Mouse (Mus musculus) intestine, embryonic 14.5 days (tissue): ENCODE results near the gene Eef2k. TPM values are rescaled to one million over a fixed set of nuclear protein-coding genes. Genes with fewer than 3 reads are reported as not detected.

Experiments
- ATAC-seq: fragments of 200-750 bp; cut with Nextera tagmentation; replicated peaks from 2 replicates; pipeline ENCODE4 v1.8.0; 2017; ENCODE audit warnings: low read depth, moderate number of reproducible peaks, moderate TSS enrichment, moderate library complexity; ENCODE audit not compliant: low FRiP score, low TSS enrichment
- DNase-seq: peaks from one replicate; pipeline ENCODE4 v3.0.0-alpha.2; 2018; ENCODE audit warnings: low spot score
- H3K27ac ChIP-seq: fragments of 300-500 bp; sonication (generic); 2 replicates; pipeline ENCODE4 v1.5.1; 2014; ENCODE audit warnings: low read depth, mild to moderate bottlenecking, control low read depth
- H3K27me3 ChIP-seq: fragments of 300-500 bp; sonication (generic); replicated peaks from 2 replicates; pipeline ENCODE4 v1.6.1; 2014; ENCODE audit warnings: low read length, control low read depth; ENCODE audit not compliant: control insufficient read depth, insufficient read depth
- H3K36me3 ChIP-seq: fragments of 300-500 bp; sonication (generic); 2 replicates; pipeline ENCODE4 v1.6.1; 2014; ENCODE audit warnings: low read length, control low read depth; ENCODE audit not compliant: control insufficient read depth, insufficient read depth
- H3K4me1 ChIP-seq: fragments of 300-500 bp; sonication (generic); replicated peaks from 2 replicates; pipeline ENCODE4 v1.6.1; 2014; ENCODE audit warnings: low read length, control low read depth, mixed read lengths; ENCODE audit not compliant: control insufficient read depth, insufficient read depth
- H3K4me2 ChIP-seq: fragments of 300-500 bp; sonication (generic); 2 replicates; pipeline ENCODE4 v1.6.1; 2014; ENCODE audit warnings: low read length
- H3K4me3 ChIP-seq: fragments of 300-500 bp; sonication (generic); 2 replicates; pipeline ENCODE4 v1.5.1; 2014; ENCODE audit warnings: low read depth, low read length, control low read depth, mixed read lengths
- H3K9ac ChIP-seq: fragments of 300-500 bp; sonication (generic); 2 replicates; pipeline ENCODE4 v1.6.1; 2014; ENCODE audit warnings: mild to moderate bottlenecking, low read length
- H3K9me3 ChIP-seq: fragments of 300-500 bp; sonication (generic); 2 replicates; pipeline ENCODE4 v1.6.1; 2016; ENCODE audit warnings: low read length, control low read depth; ENCODE audit not compliant: control insufficient read depth
- WGBS: fragments of 180-500 bp; shearing (Covaris S2); extraction: QIAGEN DNeasy Blood & Tissue Kit; methylation state at CpG from one replicate; pipeline ENCODE4 v1.1.7; 2014; 5-methylcytosine and 5-hydroxymethylcytosine counted together
- polyA plus RNA-seq: library from polyadenylated mRNA; unstranded; fragments of >200 nt; fragmentation: Nextera tagmentation; extraction: Ambion mirVana; gene quantifications from 2 replicates; pipeline ENCODE4 v1.2.1, GENCODE M21; 2014

Gene Eef2k
- 16.3 and 18.8 TPM in 2 replicates for polyA plus RNA-seq

DNA sequence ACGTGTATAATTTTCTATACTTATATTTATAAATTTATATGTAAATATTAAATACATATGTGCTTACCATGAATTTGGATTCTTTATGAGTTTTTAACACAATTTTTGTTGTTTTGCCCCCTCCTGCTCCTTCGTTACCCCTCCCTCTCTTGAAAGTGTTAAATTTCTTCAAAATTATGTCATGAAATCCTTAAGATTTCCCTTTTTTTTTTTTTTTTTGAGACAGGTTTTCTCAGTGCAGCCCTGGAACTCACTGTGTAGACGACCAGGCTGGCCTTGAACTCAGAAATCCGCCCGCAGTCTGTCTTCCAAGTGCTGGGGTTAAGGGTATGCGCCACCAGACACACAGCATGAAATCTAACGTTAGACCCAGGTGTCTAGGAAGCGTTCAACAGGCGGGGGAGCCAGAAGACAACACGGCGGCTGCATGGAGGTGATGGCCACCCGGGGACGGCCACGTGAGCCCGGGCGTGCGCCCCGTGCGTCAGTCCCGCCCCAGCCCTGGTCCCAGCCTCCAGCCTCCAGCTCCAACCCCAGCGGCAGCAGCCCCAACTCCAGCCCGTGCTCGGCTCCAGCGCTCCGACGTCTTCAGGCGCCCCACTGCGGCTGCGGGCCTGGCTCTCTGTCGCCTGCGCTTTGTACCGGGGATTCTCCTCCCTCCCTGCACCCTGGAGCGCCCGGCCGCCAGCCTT lies at the start of gene Eef2k:
Gene Eef2k (plus strand): TSS at position 487 of the 692 bp plus-strand sequence.
- H3K4me1 ChIP-seq: peaks cover 11% of the 10 kb centered on the region; the same call in 1 of the 2 replicates
- peak within 1 kb of the TSS; percentile 83 for H3K9ac ChIP-seq
- H3K27ac ChIP-seq: peak within 1 kb of the TSS; percentile 94
- H3K4me3 ChIP-seq: peak within 1 kb of the TSS; percentile 72
- 3% methylated on average over 35 of the region's 35 CpGs for WGBS
- no peaks in the 10 kb centered on the region for H3K27me3 ChIP-seq
- peaks cover 2% of the 10 kb centered on the region; the same call in 1 of the 2 replicates for H3K36me3 ChIP-seq
- ATAC-seq: peak; percentile 96
- DNase-seq: peak; percentile 96
- H3K9me3 ChIP-seq: no peaks in the 10 kb centered on the region
- peak within 1 kb of the TSS; percentile 71 for H3K4me2 ChIP-seq

DNA sequence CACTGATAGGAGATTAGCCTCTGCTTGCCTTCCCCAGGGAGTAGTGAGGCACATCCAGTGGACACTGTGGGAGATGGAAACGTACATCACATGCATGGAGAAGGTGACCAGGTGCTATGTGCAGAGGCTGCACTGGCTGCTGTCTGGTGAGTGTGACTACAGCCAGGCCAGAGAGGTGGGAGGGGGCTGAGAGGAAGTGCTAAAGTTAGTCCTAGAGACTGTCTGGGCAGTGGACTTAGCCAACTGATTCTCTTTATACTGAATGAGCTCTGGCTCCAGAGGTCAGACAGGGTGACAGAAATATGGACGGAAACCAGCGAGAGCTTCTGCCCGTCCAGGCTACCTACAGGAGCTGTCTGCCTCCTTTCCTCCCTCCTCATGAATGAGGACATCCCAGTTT lies 47.1 kb upstream of the Eef2k start:
- Histone ChIP-seq H3K27me3 (no peaks in the 10 kb centered on the region), H3K4me3 (no peak overlapping the region), H3K9me3 (no peaks in the 10 kb centered on the region), H3K27ac (no peak overlapping the region), H3K4me1 (no peaks in the 10 kb centered on the region), H3K4me2 (no peak overlapping the region), H3K9ac (no peak overlapping the region), H3K36me3 (no peaks in the 10 kb centered on the region)
- DNase-seq (no peak), ATAC-seq (no peak)
- WGBS: 64% methylated on average over 4 of the region's 4 CpGs

DNA sequence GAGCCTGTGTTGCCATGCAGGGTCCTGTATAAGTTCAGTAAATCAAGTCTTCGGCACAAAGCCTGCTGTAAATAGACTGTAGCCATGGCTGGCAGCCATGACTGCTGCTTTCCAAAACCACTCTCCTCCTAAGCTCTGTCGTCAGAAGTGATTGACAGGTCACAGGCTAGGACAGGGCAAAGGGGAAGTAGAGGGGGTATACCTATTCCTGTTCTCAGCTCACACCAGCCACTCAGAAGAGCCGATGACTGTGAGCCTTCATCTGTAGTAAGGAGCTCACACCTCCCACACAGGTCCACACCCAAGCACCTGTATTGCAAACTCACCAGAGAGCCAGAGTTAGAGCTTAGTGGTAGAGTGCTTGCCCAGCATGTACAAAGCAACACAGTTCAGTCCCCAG lies 46.3 kb upstream of the Eef2k start:
- Histone ChIP-seq H3K9ac (no peak overlapping the region), H3K4me2 (no peak overlapping the region), H3K36me3 (no peaks in the 10 kb centered on the region), H3K27me3 (no peaks in the 10 kb centered on the region), H3K9me3 (no peaks in the 10 kb centered on the region), H3K27ac (no peak overlapping the region), H3K4me1 (no peaks in the 10 kb centered on the region), H3K4me3 (no peak overlapping the region)
- no peak for ATAC-seq
- WGBS: 69% methylated on average over 3 of the region's 3 CpGs
- DNase-seq: no peak

DNA sequence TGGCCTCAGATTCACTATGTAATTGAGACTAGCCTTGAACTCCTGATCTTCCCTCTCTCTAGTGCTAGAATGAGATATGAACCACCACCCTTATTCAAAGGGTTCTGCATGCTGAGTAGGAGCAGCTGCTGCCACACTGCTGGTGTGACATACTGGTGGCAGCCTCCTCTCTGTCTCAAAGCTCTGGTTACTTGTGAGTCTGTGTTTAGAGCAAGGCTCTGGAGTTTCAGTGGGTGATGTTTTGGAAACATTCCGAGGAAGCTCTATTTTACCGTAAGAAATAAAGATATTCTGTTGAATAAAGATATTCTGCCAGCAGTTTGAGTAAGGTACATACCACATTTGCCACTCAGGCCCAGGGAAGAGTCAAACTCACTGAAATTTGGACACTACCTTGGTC lies 39.4 kb upstream of the Eef2k start:
- 98% methylated on average over 2 of the region's 2 CpGs for WGBS
- ATAC-seq (no peak), DNase-seq (no peak)

DNA sequence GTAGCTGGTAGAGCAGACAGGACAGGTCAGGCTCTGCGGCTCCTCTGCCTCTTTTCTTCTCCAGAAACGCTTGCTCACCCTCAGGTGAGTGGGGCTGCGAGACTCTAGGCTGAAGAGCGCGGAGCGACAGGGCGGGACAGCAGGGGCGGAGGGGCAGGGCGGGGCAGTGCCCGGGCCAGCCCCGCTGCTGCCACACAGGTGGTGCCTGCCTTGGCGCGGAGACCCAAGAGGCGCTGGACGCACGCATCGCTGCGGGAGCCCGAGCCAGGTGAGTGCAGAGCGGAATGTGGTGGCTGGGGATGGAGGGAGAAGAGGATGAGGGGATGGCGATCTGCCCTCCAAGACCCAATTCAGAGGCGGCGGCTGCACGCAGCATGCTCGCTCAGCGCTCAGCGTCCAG lies 32.9 kb upstream of the Eef2k start:
- H3K9ac ChIP-seq: no peak overlapping the region
- no peak for DNase-seq
- no peak overlapping the region for H3K27ac ChIP-seq
- peak overlapping the region; percentile 20; the same call in 1 of the 2 replicates for H3K4me3 ChIP-seq
- H3K36me3 ChIP-seq: no peaks in the 10 kb centered on the region
- ATAC-seq: peak; percentile 42; the same call in 1 of the 2 replicates
- WGBS: 4% methylated on average over 26 of the region's 27 CpGs
- 0 out of 2 replicates have a peak, but pooled peaks cover 5% of the 10 kb centered on the region for H3K27me3 ChIP-seq
- no peaks in the 10 kb centered on the region for H3K9me3 ChIP-seq
- peak overlapping the region; percentile 46 for H3K4me2 ChIP-seq
- no peaks in the 10 kb centered on the region for H3K4me1 ChIP-seq

More for the DNA sequence above, 39.4 kb upstream of the Eef2k start:
- Histone ChIP-seq H3K4me1 (no peaks in the 10 kb centered on the region), H3K9ac (no peak overlapping the region), H3K4me3 (no peak overlapping the region), H3K36me3 (no peaks in the 10 kb centered on the region), H3K27ac (no peak overlapping the region), H3K27me3 (no peaks in the 10 kb centered on the region), H3K9me3 (no peaks in the 10 kb centered on the region), H3K4me2 (no peak overlapping the region)

DNA sequence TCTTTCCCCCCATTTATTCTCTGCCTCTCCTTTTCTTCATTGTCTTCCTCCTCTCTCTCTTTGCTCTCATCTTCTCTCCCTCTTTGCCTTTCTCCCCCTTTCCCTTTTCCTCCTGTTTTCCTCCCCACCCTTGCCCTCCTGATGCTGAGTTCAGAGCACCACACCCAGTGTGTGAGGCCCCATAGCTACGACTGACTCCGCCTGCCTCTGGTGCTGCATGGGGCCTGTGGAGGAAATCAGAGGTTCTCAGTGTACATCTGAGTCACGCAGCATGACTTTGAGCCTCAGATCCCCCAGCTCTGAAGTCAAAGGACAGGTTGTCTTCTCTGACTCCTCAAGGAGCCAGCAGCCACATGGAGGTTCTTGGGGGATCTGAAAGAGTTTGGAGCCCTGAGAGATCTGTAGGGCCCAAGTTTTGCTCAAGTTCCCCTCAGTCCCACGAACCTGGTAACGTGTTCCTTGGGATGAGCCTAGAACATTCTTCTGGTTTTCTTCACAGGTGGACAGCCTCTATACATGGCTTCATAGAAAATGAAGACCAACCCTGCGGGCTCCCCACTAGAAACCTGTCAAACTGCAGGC lies 30.7 kb upstream of the Eef2k start, which contains the start of gene Gm5737:
Gene Gm5737 (plus strand): TSS at position 532 of the 582 bp plus-strand sequence.
- Histone ChIP-seq H3K36me3 (no peaks in the 10 kb centered on the region), H3K27me3 (0 out of 2 replicates have a peak, but pooled peaks cover 5% of the 10 kb centered on the region), H3K4me3 (no peak within 1 kb of the TSS), H3K9me3 (no peaks in the 10 kb centered on the region), H3K9ac (no peak within 1 kb of the TSS), H3K4me2 (no peak within 1 kb of the TSS), H3K4me1 (no peaks in the 10 kb centered on the region), H3K27ac (no peak within 1 kb of the TSS; the same call in 1 of the 2 replicates)
- no peak for DNase-seq
- no peak for ATAC-seq
- 78% methylated on average over 6 of the region's 6 CpGs for WGBS

DNA sequence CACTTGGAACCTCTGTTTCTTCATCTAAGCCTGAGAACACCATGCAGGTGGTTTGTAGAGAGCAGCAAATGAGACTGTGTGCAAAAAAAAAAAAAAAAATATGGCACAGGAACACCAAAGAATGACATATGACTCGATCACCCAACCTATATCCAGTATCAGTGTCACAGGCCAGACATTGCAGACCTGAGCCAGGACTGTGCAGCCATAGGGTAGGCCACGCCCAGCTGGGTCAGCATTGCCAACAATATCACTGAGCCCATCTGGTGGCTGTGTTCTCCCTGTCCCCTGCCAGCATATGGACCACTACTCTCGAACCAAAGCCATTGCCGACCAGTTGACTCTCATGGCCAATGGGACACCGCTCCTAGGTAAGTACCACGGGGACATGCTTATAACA lies 25.1 kb upstream of the Eef2k start:
- H3K36me3 ChIP-seq: no peaks in the 10 kb centered on the region
- H3K4me2 ChIP-seq: no peak overlapping the region
- H3K27me3 ChIP-seq: no peaks in the 10 kb centered on the region
- WGBS: 87% methylated on average over 6 of the region's 6 CpGs
- no peak overlapping the region for H3K4me3 ChIP-seq
- no peaks in the 10 kb centered on the region for H3K4me1 ChIP-seq
- H3K27ac ChIP-seq: no peak overlapping the region
- no peak overlapping the region for H3K9ac ChIP-seq
- no peaks in the 10 kb centered on the region for H3K9me3 ChIP-seq
- no peak for DNase-seq
- no peak for ATAC-seq

DNA sequence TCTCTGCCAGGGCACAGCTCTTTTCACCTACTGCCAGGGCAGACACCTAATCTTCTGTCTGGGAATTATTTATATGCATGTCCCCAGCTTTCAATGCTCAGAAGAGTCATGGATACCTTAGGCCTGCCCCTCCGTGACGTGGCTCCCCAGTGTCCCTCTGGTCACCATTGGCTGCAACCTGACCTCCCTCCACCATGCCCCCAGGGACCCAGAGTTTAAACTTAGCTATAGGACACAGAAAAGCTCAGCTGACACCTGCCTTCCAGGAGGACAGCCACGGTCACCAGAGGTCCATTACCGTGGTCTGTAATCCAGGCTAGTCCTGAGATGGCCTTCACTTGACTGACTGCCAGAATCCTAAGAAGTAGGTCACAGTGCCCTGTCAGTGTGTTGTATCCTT lies 23.2 kb upstream of the Eef2k start:
- H3K9me3 ChIP-seq: no peaks in the 10 kb centered on the region
- 90% methylated on average over 4 of the region's 4 CpGs for WGBS
- no peak overlapping the region for H3K4me2 ChIP-seq
- H3K36me3 ChIP-seq: no peaks in the 10 kb centered on the region
- ATAC-seq: no peak
- no peak overlapping the region for H3K4me3 ChIP-seq
- no peak for DNase-seq
- H3K4me1 ChIP-seq: no peaks in the 10 kb centered on the region
- H3K27me3 ChIP-seq: no peaks in the 10 kb centered on the region
- no peak overlapping the region for H3K9ac ChIP-seq
- H3K27ac ChIP-seq: no peak overlapping the region
